Mouse (Mus musculus): Measurements from ENCODE around the gene Ascc2. TPM values are rescaled to one million over a fixed set of nuclear protein-coding genes. Genes with fewer than 3 reads are reported as not detected.

The Ascc2 gene
- polyA plus RNA-seq, 1 experiment, result 17.2 TPM

DNA sequence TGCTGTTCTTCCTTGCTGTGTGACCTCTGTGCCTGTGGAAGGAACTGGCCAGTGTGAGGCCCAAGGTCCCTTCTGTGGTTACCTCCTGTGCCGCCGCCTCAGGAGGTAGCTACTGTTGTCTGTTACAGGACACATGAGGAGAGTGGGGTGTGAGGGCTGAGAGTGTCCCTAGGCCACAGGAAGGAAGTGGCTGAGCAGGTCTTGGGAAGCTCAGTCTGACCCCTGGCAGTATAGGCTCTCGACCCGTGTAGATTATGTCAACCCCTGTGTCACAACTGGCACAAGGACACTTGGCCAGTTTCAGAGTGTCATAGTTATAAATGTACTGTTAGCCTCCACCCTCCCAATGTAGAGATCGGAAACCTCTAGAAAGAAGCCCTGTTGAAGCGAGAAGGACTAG, 46.0 kb downstream of the Ascc2 start:
- no peak for TF ChIP-seq CTCF (IDR thresholded peaks at IDR 0.05; ENCODE audit: extremely low read depth, insufficient read length, insufficient replicate concordance, low read depth, low read length)
- TF ChIP-seq POLR2A (IDR thresholded peaks at IDR 0.05; ENCODE audit: low read depth, low read length), result no peak
- 76% methylated on average over 6 of the region's 6 CpGs for WGBS
- Histone ChIP-seq H3K27ac (ENCODE audit: insufficient read depth, low read depth, low read length) (no peak overlapping the region), H3K4me3 (ENCODE audit: low read depth, low read length) (no peak overlapping the region), H3K27me3 (ENCODE audit: control insufficient read depth, insufficient read depth, low read length) (no peaks in the 10 kb centered on the region), H3K36me3 (ENCODE audit: control insufficient read depth, insufficient read depth, low read length) (peaks cover 42% of the 10 kb centered on the region), H3K4me1 (ENCODE audit: control insufficient read depth, insufficient read depth, insufficient read length, low read length) (no peaks in the 10 kb centered on the region; the same call in 1 of the 2 replicates)

DNA sequence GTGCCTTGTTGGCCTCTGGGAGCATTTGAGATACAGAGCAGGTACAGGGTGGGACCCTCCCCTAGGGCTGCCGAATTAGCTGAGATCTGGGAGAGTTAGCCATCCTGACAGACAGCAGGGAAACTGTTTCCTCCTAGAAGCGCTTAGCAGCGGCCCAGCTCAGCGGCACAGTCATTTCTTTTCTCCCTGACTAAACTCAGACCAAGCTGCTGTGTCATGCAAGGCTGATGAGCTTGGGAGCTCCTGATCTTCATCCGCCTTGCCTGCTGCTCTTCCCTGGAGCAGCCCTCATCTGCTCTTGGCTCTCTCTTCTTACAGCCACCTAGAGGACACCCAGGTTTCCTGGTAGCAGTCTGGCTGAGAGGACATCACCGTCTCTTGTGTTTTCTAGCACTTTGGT, 46.6 kb downstream of the Ascc2 start:
- TF ChIP-seq POLR2A (IDR thresholded peaks at IDR 0.05; ENCODE audit: low read depth, low read length) (no peak), CTCF (IDR thresholded peaks at IDR 0.05; ENCODE audit: extremely low read depth, insufficient read length, insufficient replicate concordance, low read depth, low read length) (no peak)
- H3K36me3 ChIP-seq (ENCODE audit: control insufficient read depth, insufficient read depth, low read length), result peaks cover 36% of the 10 kb centered on the region
- no peaks in the 10 kb centered on the region for H3K27me3 ChIP-seq (ENCODE audit: control insufficient read depth, insufficient read depth, low read length)
- H3K4me1 ChIP-seq (ENCODE audit: control insufficient read depth, insufficient read depth, insufficient read length, low read length), result peaks cover 1% of the 10 kb centered on the region; the same call in 1 of the 2 replicates
- no peak overlapping the region for H3K4me3 ChIP-seq (ENCODE audit: low read depth, low read length)
- 61% methylated on average over 6 of the region's 6 CpGs for WGBS
- H3K27ac ChIP-seq (ENCODE audit: insufficient read depth, low read depth, low read length), result no peak overlapping the region

DNA sequence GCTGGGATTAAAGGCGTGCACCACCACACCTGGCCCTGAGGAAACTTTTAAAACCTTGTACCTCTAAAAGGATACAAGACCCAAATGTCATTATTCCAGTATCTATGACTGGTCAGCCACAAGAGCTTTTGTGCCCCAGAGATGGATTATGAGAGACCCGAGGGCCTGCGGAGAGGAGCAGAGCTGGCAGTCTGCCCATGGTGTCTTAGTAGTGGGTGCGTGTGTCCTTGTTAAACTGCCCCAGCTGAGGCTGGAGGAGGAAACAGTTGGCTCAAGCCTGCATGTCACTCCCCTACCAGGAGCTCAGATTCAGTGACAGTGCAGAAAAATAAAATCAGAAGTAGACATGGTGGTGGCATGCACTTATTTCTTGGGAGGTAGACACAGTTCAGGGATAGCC, 47.5 kb downstream of the Ascc2 start:
- H3K36me3 ChIP-seq (ENCODE audit: control insufficient read depth, insufficient read depth, low read length), result peaks cover 29% of the 10 kb centered on the region
- H3K27me3 ChIP-seq (ENCODE audit: control insufficient read depth, insufficient read depth, low read length), result no peaks in the 10 kb centered on the region
- H3K27ac ChIP-seq (ENCODE audit: insufficient read depth, low read depth, low read length), result no peak overlapping the region
- no peak overlapping the region for H3K4me3 ChIP-seq (ENCODE audit: low read depth, low read length)
- TF ChIP-seq POLR2A (IDR thresholded peaks at IDR 0.05; ENCODE audit: low read depth, low read length), result no peak
- peaks cover 2% of the 10 kb centered on the region; the same call in 1 of the 2 replicates for H3K4me1 ChIP-seq (ENCODE audit: control insufficient read depth, insufficient read depth, insufficient read length, low read length)
- whole genome bisulfite sequencing, result 49% methylated on average over 4 of the region's 4 CpGs

DNA sequence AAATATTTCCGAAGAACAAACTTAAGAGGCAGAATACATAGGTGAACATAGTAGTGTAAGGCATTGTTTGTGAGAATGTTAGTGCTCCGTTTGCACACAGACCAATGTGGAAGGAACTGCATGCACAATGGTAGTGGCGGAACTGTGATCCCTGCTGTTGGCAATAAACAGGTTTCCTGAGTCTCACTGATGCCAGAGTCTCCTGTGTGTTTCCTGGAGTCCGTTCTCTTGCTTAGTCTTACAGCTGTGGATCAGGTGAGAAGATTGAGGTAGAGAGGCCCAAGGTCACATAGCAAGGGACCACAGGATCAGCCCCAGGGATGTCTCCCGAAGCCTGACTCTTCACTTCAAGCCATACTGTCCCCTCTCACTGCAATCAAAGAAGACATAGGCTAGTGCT, 48.0 kb downstream of the Ascc2 start:
- Histone ChIP-seq H3K27ac (ENCODE audit: insufficient read depth, low read depth, low read length) (no peak overlapping the region), H3K4me3 (ENCODE audit: low read depth, low read length) (no peak overlapping the region), H3K36me3 (ENCODE audit: control insufficient read depth, insufficient read depth, low read length) (peaks cover 26% of the 10 kb centered on the region), H3K27me3 (ENCODE audit: control insufficient read depth, insufficient read depth, low read length) (no peaks in the 10 kb centered on the region), H3K4me1 (ENCODE audit: control insufficient read depth, insufficient read depth, insufficient read length, low read length) (peaks cover 2% of the 10 kb centered on the region; the same call in 1 of the 2 replicates)
- no peak for TF ChIP-seq CTCF (IDR thresholded peaks at IDR 0.05; ENCODE audit: extremely low read depth, insufficient read length, insufficient replicate concordance, low read depth, low read length)
- no peak for TF ChIP-seq POLR2A (IDR thresholded peaks at IDR 0.05; ENCODE audit: low read depth, low read length)
- 69% methylated on average over 5 of the region's 5 CpGs for WGBS

DNA sequence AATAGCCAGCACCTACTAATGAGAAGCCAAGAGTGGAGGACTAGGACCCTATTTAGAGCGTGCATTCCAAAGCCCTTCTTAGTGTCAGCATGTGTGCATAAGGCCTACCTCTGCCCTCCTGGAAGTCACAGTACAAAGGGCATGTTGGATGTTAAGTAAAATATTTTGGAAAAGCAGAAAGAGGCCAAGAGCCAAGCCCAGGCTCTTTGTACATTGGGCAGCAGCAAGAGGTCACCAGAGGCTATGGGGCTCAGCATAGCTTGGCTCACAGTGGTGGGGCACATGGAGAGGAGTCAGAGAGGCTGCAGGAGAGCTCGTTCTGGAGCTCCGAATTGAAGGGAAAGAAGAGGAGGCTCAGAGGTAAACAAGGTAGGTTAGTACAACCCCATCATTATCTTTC, 49.5 kb downstream of the Ascc2 start:
- Histone ChIP-seq H3K4me1 (ENCODE audit: control insufficient read depth, insufficient read depth, insufficient read length, low read length) (peaks cover 5% of the 10 kb centered on the region; the same call in 1 of the 2 replicates), H3K27ac (ENCODE audit: insufficient read depth, low read depth, low read length) (no peak overlapping the region), H3K4me3 (ENCODE audit: low read depth, low read length) (no peak overlapping the region), H3K27me3 (ENCODE audit: control insufficient read depth, insufficient read depth, low read length) (no peaks in the 10 kb centered on the region), H3K36me3 (ENCODE audit: control insufficient read depth, insufficient read depth, low read length) (peaks cover 14% of the 10 kb centered on the region)
- WGBS, result 84% methylated on average over 3 of the region's 3 CpGs
- TF ChIP-seq CTCF (IDR thresholded peaks at IDR 0.05; ENCODE audit: extremely low read depth, insufficient read length, insufficient replicate concordance, low read depth, low read length) (no peak), POLR2A (IDR thresholded peaks at IDR 0.05; ENCODE audit: low read depth, low read length) (no peak)

DNA sequence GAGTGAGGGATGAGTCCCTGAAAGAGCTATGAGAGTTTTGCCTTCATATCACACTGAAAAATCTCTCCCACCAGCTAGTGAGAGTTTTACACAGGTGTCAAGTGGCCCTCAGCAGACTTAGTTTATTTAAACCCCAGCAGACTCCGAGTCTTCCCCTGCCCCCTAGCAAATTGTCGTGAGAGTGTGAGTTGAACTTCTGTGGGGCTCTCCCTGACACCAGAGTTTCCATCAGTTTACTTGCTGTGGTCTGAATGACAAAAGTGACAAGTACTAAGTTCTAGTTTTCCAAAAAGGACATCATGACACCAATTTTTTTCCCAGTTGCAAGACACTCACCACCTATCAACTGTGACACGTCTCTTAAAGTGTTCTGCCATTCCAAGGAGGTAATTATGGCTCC, 50.3 kb downstream of the Ascc2 start:
- WGBS, result 58% methylated on average over 3 of the region's 3 CpGs
- no peak overlapping the region for H3K4me3 ChIP-seq (ENCODE audit: low read depth, low read length)
- TF ChIP-seq CTCF (IDR thresholded peaks at IDR 0.05; ENCODE audit: extremely low read depth, insufficient read length, insufficient replicate concordance, low read depth, low read length) (no peak), POLR2A (IDR thresholded peaks at IDR 0.05; ENCODE audit: low read depth, low read length) (no peak)
- peaks cover 6% of the 10 kb centered on the region for H3K36me3 ChIP-seq (ENCODE audit: control insufficient read depth, insufficient read depth, low read length)
- H3K27ac ChIP-seq (ENCODE audit: insufficient read depth, low read depth, low read length), result no peak overlapping the region
- H3K4me1 ChIP-seq (ENCODE audit: control insufficient read depth, insufficient read depth, insufficient read length, low read length), result peaks cover 6% of the 10 kb centered on the region; the same call in 1 of the 2 replicates
- no peaks in the 10 kb centered on the region for H3K27me3 ChIP-seq (ENCODE audit: control insufficient read depth, insufficient read depth, low read length)

DNA sequence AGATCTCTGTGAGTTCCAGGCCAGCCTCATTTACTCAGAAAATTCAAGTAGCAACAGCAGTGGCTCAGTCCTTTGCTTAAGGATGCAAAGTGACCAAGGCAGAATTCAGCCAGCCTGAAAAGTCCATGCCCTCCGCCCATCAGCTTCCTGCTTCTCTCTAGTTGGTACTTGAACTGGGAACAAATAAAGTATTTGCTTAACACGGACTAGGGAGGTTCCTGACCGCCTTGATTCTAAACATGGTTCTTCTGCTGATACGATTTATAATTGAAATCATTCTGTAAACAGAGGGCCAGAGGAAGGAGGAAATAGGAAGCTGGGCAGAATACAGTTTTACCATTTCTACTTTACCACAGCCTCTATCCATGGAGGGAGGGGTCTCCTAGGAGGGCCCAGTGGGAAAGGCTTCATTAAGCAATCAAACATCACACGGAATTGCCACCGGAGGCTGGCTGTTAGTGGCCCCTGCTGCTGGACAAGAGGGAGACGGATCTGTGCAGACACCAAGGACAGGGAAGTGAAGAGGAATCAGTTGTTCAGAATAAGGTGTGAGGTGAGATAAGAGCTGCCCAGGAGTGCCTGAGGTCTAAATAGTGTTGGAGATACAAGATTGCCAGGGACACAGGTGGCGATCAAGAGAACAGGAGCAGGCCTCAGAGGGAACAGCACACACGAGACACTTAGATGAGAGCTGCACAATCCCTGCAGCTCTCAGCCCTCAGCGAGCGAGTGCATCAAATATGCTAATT, 51.3 kb downstream of the Ascc2 start:
- Histone ChIP-seq H3K36me3 (ENCODE audit: control insufficient read depth, insufficient read depth, low read length) (no peaks in the 10 kb centered on the region), H3K27ac (ENCODE audit: insufficient read depth, low read depth, low read length) (no peak overlapping the region), H3K4me1 (ENCODE audit: control insufficient read depth, insufficient read depth, insufficient read length, low read length) (peaks cover 6% of the 10 kb centered on the region; the same call in 1 of the 2 replicates), H3K27me3 (ENCODE audit: control insufficient read depth, insufficient read depth, low read length) (no peaks in the 10 kb centered on the region), H3K4me3 (ENCODE audit: low read depth, low read length) (no peak overlapping the region)
- TF ChIP-seq POLR2A (IDR thresholded peaks at IDR 0.05; ENCODE audit: low read depth, low read length) (no peak), CTCF (IDR thresholded peaks at IDR 0.05; ENCODE audit: extremely low read depth, insufficient read length, insufficient replicate concordance, low read depth, low read length) (no peak)
- WGBS, result 28% methylated on average over 11 of the region's 11 CpGs

Data from small intestine, adult 2 months (tissue).